Mouse (Mus musculus) stomach, postnatal 0 days (tissue): ENCODE data around the gene Dnajb7.

Source experiments
- CTCF ChIP-seq: IDR thresholded peaks from 2 replicates; pipeline ENCODE4 v1.5.1; 2016; ENCODE audit warnings: antibody characterized with exemption, low read depth, mild to moderate bottlenecking, moderate library complexity
- EP300 ChIP-seq: optimal IDR thresholded peaks from 2 replicates; pipeline ENCODE3; 2016; ENCODE audit warnings: antibody characterized with exemption

DNA sequence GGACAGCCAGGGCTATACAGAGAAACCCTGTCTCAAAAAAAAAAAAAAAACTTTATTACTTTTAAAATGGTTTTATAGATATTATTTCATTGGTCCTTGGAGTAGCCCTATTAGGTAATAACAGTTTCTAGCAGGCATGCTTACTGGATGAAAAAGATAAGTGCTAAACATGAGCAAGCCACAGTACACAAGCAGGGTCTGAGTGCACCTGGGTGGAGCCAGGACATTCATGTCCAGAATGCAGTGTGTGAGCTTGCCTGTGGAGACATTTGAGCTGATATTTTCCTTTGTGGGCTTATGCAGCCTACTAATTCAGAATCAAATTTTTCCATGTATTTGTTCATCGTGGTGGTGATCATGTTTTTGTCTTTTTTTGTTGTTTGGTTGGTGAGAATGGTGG lies 30.2 kb upstream of the Dnajb7 start:
- TF ChIP-seq EP300 (no peak), CTCF (no peak)
